Mouse (Mus musculus): Measurements from ENCODE around the gene Usp49.

GRCm38 (mm10) chr17:47628851-47629676 is 1.4 kb upstream of the Usp49 start:
- TF ChIP-seq POLR2A (IDR thresholded peaks at IDR 0.05; ENCODE audit: low read depth, low read length) (no peak), CTCF (IDR thresholded peaks at IDR 0.05; ENCODE audit: extremely low read depth, insufficient read depth, insufficient read length, insufficient replicate concordance) (no peak)

Data from spleen, adult 2 months (tissue).